Mouse (Mus musculus) monocyte, adult 5-6 weeks (primary cell): ENCODE measurements around the gene Poc1a. TPM values are rescaled to one million over a fixed set of nuclear protein-coding genes. Genes with fewer than 3 reads are reported as not detected.

ENCODE experiments used
- ATAC-seq: fragments of 153-309, 156-312 bp; replicated peaks from 2 replicates; pipeline ENCODE4 v1.8.0; 2017; ENCODE audit warnings: mild to moderate bottlenecking; ENCODE audit not compliant: low TSS enrichment, insufficient number of reproducible peaks, severe bottlenecking, poor library complexity, low FRiP score
- total RNA-seq: library from RNA; stranded (forward); fragments of 200-1000, 200-491, 200-594 nt; gene quantifications from 3 replicates; pipeline ENCODE4 v1.2.3, GENCODE M21; 2017

The Poc1a gene
- total RNA-seq, 1 experiment from 2014 or later = 0.38 TPM

GRCm38 (mm10) chr9:106372431-106373412, 91.9 kb downstream of the Poc1a start:
- ATAC-seq = peak; percentile 48

- no peak for ATAC-seq
These were observed 93.1 kb downstream of the Poc1a start for GRCm38 (mm10) chr9:106373973-106374372.

- ATAC-seq = no peak
These were observed 96.4 kb downstream of the Poc1a start for GRCm38 (mm10) chr9:106377247-106377646.

- no peak for ATAC-seq
These were observed 97.2 kb downstream of the Poc1a start for GRCm38 (mm10) chr9:106378045-106378444.

- ATAC-seq = no peak
These were observed 97.9 kb downstream of the Poc1a start for GRCm38 (mm10) chr9:106378753-106379152.

- peak; percentile 73 for ATAC-seq
These were observed 105.5 kb downstream of the Poc1a start for GRCm38 (mm10) chr9:106386181-106386864.

- 0 out of 2 replicates have a peak, but pooled peaks have one; percentile 40 for ATAC-seq
These were observed 112.1 kb downstream of the Poc1a start for GRCm38 (mm10) chr9:106392828-106393527.

GRCm38 (mm10) chr9:106393548-106393947, 112.7 kb downstream of the Poc1a start:
- no peak for ATAC-seq

GRCm38 (mm10) chr9:106394649-106395602, 114.1 kb downstream of the Poc1a start:
- 0 out of 2 replicates have a peak, but pooled peaks have one; percentile 34 for ATAC-seq

- no peak for ATAC-seq
These were observed 116.9 kb downstream of the Poc1a start for GRCm38 (mm10) chr9:106397733-106398132.

GRCm38 (mm10) chr9:106398667-106399311, 117.9 kb downstream of the Poc1a start:
- no peak for ATAC-seq

GRCm38 (mm10) chr9:106399808-106400207, 118.9 kb downstream of the Poc1a start:
- no peak for ATAC-seq

Other genes with a start within 250 kb of the Poc1a start
- gene Col6a4, start 184.3 kb upstream of the Poc1a start, total RNA-seq = not detected in 3 replicates
- 0.29 to 3.0 TPM (median 0.97 TPM) in 3 replicates for gene Glyctk, start 122.9 kb upstream of the Poc1a start, total RNA-seq
- 75.8 to 89.5 TPM (median 88.3 TPM) in 3 replicates for gene Wdr82, start 110.1 kb upstream of the Poc1a start, total RNA-seq
- 30.2 to 33.6 TPM (median 31.1 TPM) in 3 replicates for gene Ppm1m, start 81.3 kb upstream of the Poc1a start, total RNA-seq
- gene Twf2, start 78.0 kb upstream of the Poc1a start, total RNA-seq = 50.2 to 87.3 TPM (median 73.1 TPM) in 3 replicates
- 4.2 to 6.6 TPM (median 6.1 TPM) in 3 replicates for gene Tlr9, start 58.5 kb upstream of the Poc1a start, total RNA-seq
- gene Alas1, start 32.4 kb upstream of the Poc1a start, total RNA-seq = 26.0 to 28.0 TPM (median 27.3 TPM) in 3 replicates
- gene Dusp7, start 87.6 kb downstream of the Poc1a start, total RNA-seq = 8.7 to 21.2 TPM (median 12.2 TPM) in 3 replicates
- 521 to 617 TPM (median 563 TPM) in 3 replicates for gene Rpl29, start 148.4 kb downstream of the Poc1a start, total RNA-seq
- gene Acy1, start 157.3 kb downstream of the Poc1a start, total RNA-seq = 2.8 to 9.5 TPM (median 5.4 TPM) in 3 replicates
- gene Abhd14b, start 166.4 kb downstream of the Poc1a start, total RNA-seq = 2.7 to 3.3 TPM (median 3.2 TPM) in 3 replicates
- 1.5 to 6.5 TPM in 2 of 3 replicates, not detected in the other for gene Abhd14a, start 166.6 kb downstream of the Poc1a start, total RNA-seq
- gene Pcbp4, start 172.2 kb downstream of the Poc1a start, total RNA-seq = 1.2 to 9.7 TPM (median 2.7 TPM) in 3 replicates
- 0.48 TPM in 1 of 3 replicates, not detected in the others for gene Gpr62, start 184.9 kb downstream of the Poc1a start, total RNA-seq
- gene Rrp9, start 194.9 kb downstream of the Poc1a start, total RNA-seq = 27.1 to 41.0 TPM (median 35.1 TPM) in 3 replicates
- 40.5 to 57.0 TPM (median 45.9 TPM) in 3 replicates for gene Parp3, start 195.9 kb downstream of the Poc1a start, total RNA-seq
- not detected in 3 replicates for gene Iqcf1, start 218.9 kb downstream of the Poc1a start, total RNA-seq
- gene Iqcf5, start 233.5 kb downstream of the Poc1a start, total RNA-seq = not detected in 3 replicates